Mouse (Mus musculus) erythroblast, embryonic 14.5 days (primary cell): ENCODE results near the gene Rrp9. TPM values are rescaled to one million over a fixed set of nuclear protein-coding genes. Genes with fewer than 3 reads are reported as not detected.
A peak's percentile ranks its signal among the peaks of the same experiment; 100 is the strongest.

ENCODE experiments used
- H3K27me3 ChIP-seq: 2 replicates; pipeline ENCODE4 v1.6.1; 2012; ENCODE audit warnings: inconsistent platforms; ENCODE audit not compliant: control insufficient read depth
- H3K36me3 ChIP-seq: 2 replicates; pipeline ENCODE4 v1.6.1; 2012; ENCODE audit warnings: mild to moderate bottlenecking, inconsistent platforms; ENCODE audit not compliant: control insufficient read depth
- H3K4me1 ChIP-seq: 2 replicates; pipeline ENCODE4 v1.6.1; 2012; ENCODE audit warnings: inconsistent platforms; ENCODE audit not compliant: control insufficient read depth
- H3K4me3 ChIP-seq: replicated peaks from 2 replicates; pipeline ENCODE3; 2012; ENCODE audit warnings: moderate library complexity, mild to moderate bottlenecking, inconsistent platforms
- H3K9me3 ChIP-seq: 2 replicates; pipeline ENCODE4 v1.6.1; 2012; ENCODE audit warnings: low read length, inconsistent platforms, mixed read lengths; ENCODE audit not compliant: control insufficient read depth
- GATA1 ChIP-seq: IDR thresholded peaks from 2 replicates; pipeline ENCODE4 v1.6.1; 2012; ENCODE audit warnings: low read length, inconsistent platforms, mixed read lengths
- TAL1 ChIP-seq: IDR thresholded peaks from 3 replicates; pipeline ENCODE4 v1.6.1; 2012; ENCODE audit warnings: low read length, inconsistent platforms, mixed read lengths
- polyA plus RNA-seq: library from polyadenylated mRNA; stranded (reverse); fragments of >175 nt; gene quantifications from 2 replicates; pipeline ENCODE4 v1.2.3, GENCODE M21; 2012

Rrp9 gene
- polyA plus RNA-seq: 9.9 and 10.7 TPM in 2 replicates

DNA sequence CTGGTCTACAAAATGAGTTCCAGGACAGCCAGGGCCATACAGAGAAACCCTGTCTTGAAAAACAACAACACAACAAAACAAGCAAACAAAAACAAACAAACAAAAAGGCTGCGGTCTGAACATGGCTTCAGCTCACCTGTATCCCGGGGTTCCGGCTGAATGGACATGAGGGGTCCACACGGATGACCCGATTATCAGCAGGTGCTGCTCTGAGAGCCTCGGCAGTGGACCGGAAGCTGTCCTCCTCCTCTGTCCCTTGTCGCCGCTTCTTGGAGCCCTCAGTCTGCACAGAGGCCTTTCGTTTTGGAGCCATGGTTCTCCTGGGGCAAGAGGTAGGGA is at the start of gene Rrp9:
TSS of gene Rrp9 (plus strand) at position 301 of the 339 bp plus-strand sequence.
- Histone ChIP-seq H3K36me3 (peaks cover 13% of the 10 kb centered on the region), H3K4me1 (peaks cover 46% of the 10 kb centered on the region), H3K4me3 (peak within 1 kb of the TSS; percentile 69), H3K27me3 (no peaks in the 10 kb centered on the region), H3K9me3 (no peaks in the 10 kb centered on the region)
- TF ChIP-seq TAL1: no peak
- no peak for TF ChIP-seq GATA1

- Histone ChIP-seq H3K4me3 (peak overlapping the region; percentile 87), H3K36me3 (peaks cover 31% of the 10 kb centered on the region), H3K9me3 (no peaks in the 10 kb centered on the region), H3K4me1 (peaks cover 21% of the 10 kb centered on the region), H3K27me3 (no peaks in the 10 kb centered on the region)
- TF ChIP-seq TAL1 (no peak), GATA1 (no peak)
These were observed 47.0 kb upstream of the Rrp9 start for GRCm38 (mm10) chr9:106428719-106429220.

GRCm38 (mm10) chr9:106429221-106430014 is 46.3 kb upstream of the Rrp9 start, which contains the start of gene Rpl29:
TSS of gene Rpl29 (plus strand) at chr9:106429454.
- Histone ChIP-seq H3K27me3 (no peaks in the 10 kb centered on the region), H3K36me3 (peaks cover 38% of the 10 kb centered on the region), H3K4me1 (peaks cover 21% of the 10 kb centered on the region), H3K4me3 (peak within 1 kb of the TSS; percentile 87), H3K9me3 (no peaks in the 10 kb centered on the region)
- TF ChIP-seq TAL1 (no peak), GATA1 (no peak)

- TF ChIP-seq TAL1: no peak
These were observed 45.8 kb upstream of the Rrp9 start for GRCm38 (mm10) chr9:106430015-106430264.

DNA sequence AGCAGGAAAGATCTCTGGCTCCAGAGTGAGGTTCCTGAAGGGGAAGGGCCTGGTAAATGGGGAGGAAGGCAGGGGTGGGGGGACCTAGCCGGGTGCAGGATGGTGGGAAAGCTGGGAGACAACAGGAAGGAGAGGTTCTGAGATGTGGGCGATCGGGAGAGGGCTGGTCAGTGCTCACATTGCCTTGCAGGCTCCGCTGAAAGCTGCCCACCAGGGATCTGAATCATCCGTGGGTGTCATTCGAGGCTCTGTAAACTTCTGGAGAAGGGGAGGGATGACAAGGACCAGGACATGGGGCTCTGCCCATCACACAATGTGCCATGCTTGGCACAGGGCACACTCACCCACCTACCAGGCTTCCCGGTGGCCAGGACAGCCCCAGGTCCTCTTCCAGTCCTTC is 42.4 kb upstream of the Rrp9 start:
- no peaks in the 10 kb centered on the region for H3K27me3 ChIP-seq
- no peak overlapping the region for H3K4me3 ChIP-seq
- peaks cover 50% of the 10 kb centered on the region for H3K36me3 ChIP-seq
- peaks cover 44% of the 10 kb centered on the region for H3K4me1 ChIP-seq
- no peaks in the 10 kb centered on the region for H3K9me3 ChIP-seq
- no peak for TF ChIP-seq TAL1
- TF ChIP-seq GATA1: no peak

More at GRCm38 (mm10) chr9:106430015-106430264, 45.8 kb upstream of the Rrp9 start:
- peaks cover 21% of the 10 kb centered on the region for H3K4me1 ChIP-seq
- peaks cover 42% of the 10 kb centered on the region for H3K36me3 ChIP-seq
- peak overlapping the region; percentile 87 for H3K4me3 ChIP-seq
- H3K9me3 ChIP-seq: no peaks in the 10 kb centered on the region
- H3K27me3 ChIP-seq: no peaks in the 10 kb centered on the region

- TF ChIP-seq TAL1 (no peak), GATA1 (no peak)
- Histone ChIP-seq H3K27me3 (no peaks in the 10 kb centered on the region), H3K4me3 (no peak overlapping the region), H3K4me1 (peaks cover 36% of the 10 kb centered on the region), H3K36me3 (peaks cover 40% of the 10 kb centered on the region), H3K9me3 (no peaks in the 10 kb centered on the region)
These were observed 39.2 kb upstream of the Rrp9 start for GRCm38 (mm10) chr9:106436566-106436965.

GRCm38 (mm10) chr9:106442680-106443079 is 33.1 kb upstream of the Rrp9 start:
- TF ChIP-seq TAL1 (no peak), GATA1 (no peak)
- no peaks in the 10 kb centered on the region for H3K27me3 ChIP-seq
- peaks cover 30% of the 10 kb centered on the region for H3K4me1 ChIP-seq
- H3K36me3 ChIP-seq: no peaks in the 10 kb centered on the region
- no peaks in the 10 kb centered on the region for H3K9me3 ChIP-seq
- no peak overlapping the region for H3K4me3 ChIP-seq

GRCm38 (mm10) chr9:106444836-106445235 is 30.9 kb upstream of the Rrp9 start:
- Histone ChIP-seq H3K9me3 (no peaks in the 10 kb centered on the region), H3K4me1 (peaks cover 28% of the 10 kb centered on the region), H3K36me3 (no peaks in the 10 kb centered on the region), H3K4me3 (no peak overlapping the region), H3K27me3 (peaks cover 5% of the 10 kb centered on the region)
- TF ChIP-seq GATA1 (no peak), TAL1 (no peak)

DNA sequence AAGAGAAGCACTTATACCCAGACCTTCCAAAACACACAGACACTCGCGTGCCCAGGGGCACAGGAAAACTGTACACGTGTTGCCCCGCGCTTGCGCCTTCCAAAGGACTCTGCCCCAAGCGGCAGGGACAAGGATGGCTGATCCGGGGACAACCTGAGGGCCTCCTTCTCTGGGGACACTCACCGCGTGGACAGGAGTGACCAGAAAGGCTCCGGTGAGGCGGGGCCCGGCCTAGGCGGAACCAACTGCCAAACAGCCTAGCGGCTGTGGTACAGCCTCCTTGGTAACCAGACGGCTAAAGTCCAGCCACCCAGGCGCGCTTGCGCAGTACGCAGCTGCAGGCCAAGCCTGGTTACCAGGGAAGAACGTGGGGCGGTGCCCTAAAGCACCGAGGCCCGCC is 28.4 kb upstream of the Rrp9 start, which contains the start of the genes Abhd14b and Abhd14a:
TSS of gene Abhd14b (plus strand) at position 112 of the 400 bp plus-strand sequence.
TSS of gene Abhd14a (minus strand) at position 331 of the 400 bp plus-strand sequence.
- peaks cover 21% of the 10 kb centered on the region for H3K27me3 ChIP-seq
- no peaks in the 10 kb centered on the region for H3K36me3 ChIP-seq
- no peak for TF ChIP-seq GATA1
- no peak for TF ChIP-seq TAL1
- H3K4me3 ChIP-seq: peak within 1 kb of the TSS; percentile 63
- peaks cover 28% of the 10 kb centered on the region for H3K4me1 ChIP-seq
- no peaks in the 10 kb centered on the region for H3K9me3 ChIP-seq
